Mouse (Mus musculus) stomach, embryonic 16.5 days (tissue): ENCODE measurements at regions not wholly inside any gene's neighbourhood (a gene's known extent, or its start where the extent isn't known, plus 50 kb on each side); places are given as distances from the start of the nearest gene placed in this dataset.

Experiments
- ATAC-seq: fragments of 200-750 bp; cut with Nextera tagmentation; 2 replicates; pipeline ENCODE4 v1.8.0; 2017; ENCODE audit warnings: moderate number of reproducible peaks, moderate TSS enrichment; ENCODE audit not compliant: insufficient read depth, low FRiP score
- H3K27ac ChIP-seq: fragments of 300-500 bp; sonication (generic); 2 replicates; pipeline ENCODE4 v1.5.1; 2014; ENCODE audit warnings: low read length
- H3K27me3 ChIP-seq: fragments of 300-500 bp; sonication (generic); 2 replicates; pipeline ENCODE4 v1.6.1; 2014; ENCODE audit warnings: low read length, control low read depth, mixed read lengths; ENCODE audit not compliant: control insufficient read depth, insufficient read depth
- H3K36me3 ChIP-seq: fragments of 300-500 bp; sonication (generic); 2 replicates; pipeline ENCODE4 v1.6.1; 2014; ENCODE audit warnings: low read length; ENCODE audit not compliant: control insufficient read depth, insufficient read depth
- H3K4me1 ChIP-seq: fragments of 300-500 bp; sonication (generic); 2 replicates; pipeline ENCODE4 v1.6.1; 2014; ENCODE audit warnings: low read length, control low read depth, mixed read lengths; ENCODE audit not compliant: control insufficient read depth, insufficient read depth
- H3K4me2 ChIP-seq: fragments of 300-500 bp; sonication (generic); 2 replicates; pipeline ENCODE4 v1.6.1; 2014; ENCODE audit warnings: low read depth, low read length, mixed read lengths
- H3K4me3 ChIP-seq: fragments of 300-500 bp; sonication (generic); replicated peaks from 2 replicates; pipeline ENCODE4 v1.5.1; 2014; ENCODE audit warnings: mild to moderate bottlenecking, low read length
- H3K9ac ChIP-seq: fragments of 300-500 bp; sonication (generic); 2 replicates; pipeline ENCODE4 v1.6.1; 2014; ENCODE audit warnings: low read length
- H3K9me3 ChIP-seq: fragments of 300-500 bp; sonication (generic); replicated peaks from 2 replicates; pipeline ENCODE4 v1.6.1; 2016; ENCODE audit warnings: low read length, control low read depth; ENCODE audit not compliant: control insufficient read depth
- WGBS: fragments of 180-500 bp; shearing (Covaris S2); extraction: QIAGEN DNeasy Blood & Tissue Kit; methylation state at CpG from one replicate; pipeline ENCODE4 v1.1.7; 2014; 5-methylcytosine and 5-hydroxymethylcytosine counted together

DNA sequence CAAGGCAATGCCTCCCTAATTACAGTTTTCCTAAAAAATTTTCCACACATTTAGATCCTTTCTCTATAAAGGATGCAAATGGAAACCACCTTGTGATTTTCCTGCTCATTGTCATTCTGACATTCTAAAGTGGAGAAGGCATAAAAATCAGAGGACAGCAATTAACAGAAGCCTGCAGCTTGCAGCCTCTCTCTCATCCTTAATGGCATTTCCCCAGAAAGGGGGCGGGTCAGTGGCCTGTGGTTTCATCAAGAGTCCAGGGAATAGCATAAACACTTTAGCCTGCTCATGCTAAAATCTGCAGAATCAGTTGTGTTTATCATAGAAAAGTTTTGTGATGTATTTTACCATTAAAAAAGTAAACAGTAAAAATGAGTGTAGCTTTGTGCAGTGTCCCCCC, 117.3 kb downstream of the Klf6 start:
- Histone ChIP-seq H3K36me3 (no peaks in the 10 kb centered on the region), H3K9ac (no peak overlapping the region), H3K9me3 (no peaks in the 10 kb centered on the region), H3K4me2 (no peak overlapping the region), H3K27me3 (no peaks in the 10 kb centered on the region), H3K27ac (no peak overlapping the region), H3K4me3 (no peak overlapping the region), H3K4me1 (no peaks in the 10 kb centered on the region)
- 43% methylated on average over 1 of the region's 1 CpGs for WGBS
- no peak for ATAC-seq

DNA sequence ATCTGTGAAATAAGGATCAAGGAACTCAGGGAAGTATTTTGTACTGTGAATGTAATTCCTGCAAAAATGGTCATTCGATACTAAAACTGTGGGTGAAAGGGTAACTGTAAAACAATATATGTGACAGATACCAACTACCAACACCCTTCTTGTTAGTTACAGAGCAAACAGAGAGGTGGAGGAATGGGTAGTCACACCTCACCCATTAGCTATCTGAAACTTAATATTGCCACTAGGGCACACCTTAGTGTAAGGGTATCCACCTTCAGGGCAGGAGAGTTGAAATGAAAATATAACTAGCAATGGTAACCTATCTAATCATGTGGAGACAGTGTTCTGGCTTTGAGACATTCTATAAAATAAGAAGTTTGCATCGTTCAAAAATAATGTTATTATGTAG, 126.2 kb downstream of the Klf6 start:
- no peak overlapping the region for H3K4me2 ChIP-seq
- no peaks in the 10 kb centered on the region for H3K36me3 ChIP-seq
- H3K9ac ChIP-seq, result no peak overlapping the region
- no peak overlapping the region for H3K27ac ChIP-seq
- H3K4me3 ChIP-seq, result no peak overlapping the region
- peak; percentile 77; the same call in 1 of the 2 replicates for ATAC-seq
- no peaks in the 10 kb centered on the region for H3K9me3 ChIP-seq
- H3K4me1 ChIP-seq, result no peaks in the 10 kb centered on the region
- WGBS, result 89% methylated on average over 2 of the region's 2 CpGs
- H3K27me3 ChIP-seq, result no peaks in the 10 kb centered on the region

DNA sequence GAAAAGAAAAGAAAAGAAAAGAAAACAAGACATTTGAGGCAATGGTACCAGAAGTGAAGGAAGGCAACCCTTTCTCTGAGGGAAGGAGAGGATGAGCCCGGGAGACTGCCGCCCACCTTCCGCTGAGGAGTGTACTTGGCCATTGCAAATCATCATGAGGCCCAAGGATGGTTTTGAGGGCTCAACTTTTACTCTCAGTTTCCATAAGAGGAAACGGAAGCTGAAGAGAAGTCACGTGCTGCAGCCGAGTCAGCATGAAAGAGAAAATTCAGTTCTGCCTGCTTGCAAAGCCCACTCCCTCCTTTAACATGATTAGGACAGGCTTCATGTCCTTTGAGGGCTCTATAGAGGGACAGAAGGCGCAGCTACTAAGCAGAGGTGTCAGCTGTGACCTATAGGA, 127.1 kb downstream of the Klf6 start:
- Histone ChIP-seq H3K9me3 (no peaks in the 10 kb centered on the region), H3K27me3 (no peaks in the 10 kb centered on the region), H3K4me2 (no peak overlapping the region), H3K4me3 (no peak overlapping the region), H3K4me1 (no peaks in the 10 kb centered on the region), H3K36me3 (no peaks in the 10 kb centered on the region), H3K27ac (no peak overlapping the region), H3K9ac (no peak overlapping the region)
- no peak for ATAC-seq
- 88% methylated on average over 7 of the region's 7 CpGs for WGBS

DNA sequence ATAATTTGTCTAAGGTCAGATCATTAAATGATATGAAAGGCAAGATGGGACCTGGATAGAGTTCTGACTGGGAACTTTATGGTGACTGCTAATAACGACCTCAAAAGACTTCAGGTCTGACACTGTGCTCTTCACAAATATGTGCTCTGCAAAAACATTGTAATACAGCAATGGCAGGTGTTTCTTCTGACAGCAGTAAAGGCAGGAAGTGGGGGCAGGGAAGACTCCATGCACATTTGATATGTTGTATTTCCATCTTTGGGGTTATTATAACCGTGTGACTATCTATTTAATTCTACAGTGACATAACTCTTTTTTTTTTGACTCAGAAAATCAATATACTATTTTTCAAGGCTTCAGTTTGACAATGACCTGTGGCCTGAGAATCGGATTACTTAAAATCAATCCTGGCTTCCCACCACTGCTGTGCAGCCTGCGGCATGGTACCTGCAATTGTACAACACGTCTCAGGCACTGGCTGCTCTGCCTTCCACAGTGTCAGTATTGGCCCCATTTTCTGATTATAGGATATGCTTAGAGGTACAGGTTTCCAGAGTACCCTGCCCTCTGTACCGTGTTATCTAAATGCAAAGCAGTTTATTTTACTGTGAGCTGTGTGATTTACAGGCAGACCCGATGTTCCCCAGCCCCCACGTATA, 139.4 kb downstream of the Klf6 start:
- Histone ChIP-seq H3K4me1 (no peaks in the 10 kb centered on the region), H3K27me3 (no peaks in the 10 kb centered on the region), H3K9me3 (no peaks in the 10 kb centered on the region), H3K36me3 (no peaks in the 10 kb centered on the region), H3K4me3 (no peak overlapping the region), H3K27ac (no peak overlapping the region), H3K4me2 (no peak overlapping the region), H3K9ac (no peak overlapping the region)
- WGBS, result 51% methylated on average over 8 of the region's 8 CpGs
- ATAC-seq, result no peak

DNA sequence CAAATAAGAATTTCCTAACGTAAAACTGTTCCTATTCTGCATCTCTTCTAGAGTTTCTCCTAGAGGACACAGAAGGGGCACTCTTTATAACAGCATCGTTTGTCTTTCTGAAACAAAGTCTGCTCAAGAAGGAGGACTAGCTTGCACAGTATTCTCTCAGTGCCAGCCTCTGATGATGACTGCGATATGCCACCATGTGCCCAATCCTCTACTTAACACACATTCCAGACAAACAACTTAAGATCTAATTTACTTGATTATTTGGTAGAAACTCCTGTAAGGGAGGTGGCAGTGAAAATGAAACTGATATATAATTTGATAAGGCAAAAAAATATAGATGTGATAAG, 139.9 kb downstream of the Klf6 start:
- no peaks in the 10 kb centered on the region for H3K27me3 ChIP-seq
- ATAC-seq, result no peak
- 65% methylated on average over 3 of the region's 3 CpGs for WGBS
- no peaks in the 10 kb centered on the region for H3K9me3 ChIP-seq
- H3K27ac ChIP-seq, result no peak overlapping the region
- no peak overlapping the region for H3K4me2 ChIP-seq
- H3K36me3 ChIP-seq, result no peaks in the 10 kb centered on the region
- no peaks in the 10 kb centered on the region for H3K4me1 ChIP-seq
- no peak overlapping the region for H3K9ac ChIP-seq
- H3K4me3 ChIP-seq, result no peak overlapping the region

DNA sequence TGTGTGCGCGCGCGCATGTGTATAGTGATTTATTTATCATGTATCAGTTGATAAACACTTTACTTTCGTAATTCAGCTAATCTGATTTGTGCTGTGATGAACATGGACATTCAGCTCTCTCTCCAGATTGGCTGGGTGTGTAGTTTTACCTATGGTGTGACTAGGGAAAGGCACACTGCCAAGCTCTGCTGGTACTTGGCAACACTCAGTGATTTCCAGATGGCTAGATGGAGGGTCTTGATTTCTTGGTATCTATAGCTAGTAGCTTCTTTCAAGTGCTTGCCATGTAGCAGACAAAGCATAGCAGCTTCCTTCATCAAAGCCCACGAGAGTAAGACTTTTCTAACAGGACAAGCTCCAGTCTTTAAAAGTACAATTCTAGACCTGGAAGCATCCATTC, 144.6 kb downstream of the Klf6 start:
- H3K36me3 ChIP-seq, result no peaks in the 10 kb centered on the region
- no peak overlapping the region for H3K4me2 ChIP-seq
- H3K4me3 ChIP-seq, result no peak overlapping the region
- no peak for ATAC-seq
- no peaks in the 10 kb centered on the region for H3K4me1 ChIP-seq
- WGBS, result 86% methylated on average over 6 of the region's 6 CpGs
- H3K9ac ChIP-seq, result no peak overlapping the region
- no peaks in the 10 kb centered on the region for H3K27me3 ChIP-seq
- no peaks in the 10 kb centered on the region for H3K9me3 ChIP-seq
- no peak overlapping the region for H3K27ac ChIP-seq

DNA sequence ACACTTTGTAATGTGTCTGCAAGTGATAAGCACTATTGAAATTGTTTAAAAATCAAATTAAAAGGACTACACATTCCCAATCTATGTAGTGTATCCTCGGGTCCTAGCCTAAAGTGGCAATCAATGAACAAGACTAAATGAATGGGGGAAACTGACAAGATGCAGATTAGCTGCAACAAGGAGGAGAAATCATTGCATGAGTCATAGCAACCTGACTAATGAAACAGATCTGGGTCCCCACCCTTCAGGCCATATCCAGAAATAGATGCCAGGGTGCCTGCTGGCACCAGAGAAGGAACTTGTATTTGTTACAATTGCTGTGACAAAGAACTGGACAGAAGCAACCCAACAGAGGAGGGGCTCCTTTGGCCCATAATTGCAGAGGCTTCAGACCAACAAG, 148.4 kb downstream of the Klf6 start:
- H3K4me1 ChIP-seq, result no peaks in the 10 kb centered on the region
- no peak overlapping the region for H3K27ac ChIP-seq
- no peaks in the 10 kb centered on the region for H3K27me3 ChIP-seq
- no peak overlapping the region for H3K4me3 ChIP-seq
- H3K9me3 ChIP-seq, result no peaks in the 10 kb centered on the region
- no peak for ATAC-seq
- 48% methylated on average over 1 of the region's 1 CpGs for WGBS
- no peak overlapping the region for H3K9ac ChIP-seq
- H3K4me2 ChIP-seq, result no peak overlapping the region
- no peaks in the 10 kb centered on the region for H3K36me3 ChIP-seq

DNA sequence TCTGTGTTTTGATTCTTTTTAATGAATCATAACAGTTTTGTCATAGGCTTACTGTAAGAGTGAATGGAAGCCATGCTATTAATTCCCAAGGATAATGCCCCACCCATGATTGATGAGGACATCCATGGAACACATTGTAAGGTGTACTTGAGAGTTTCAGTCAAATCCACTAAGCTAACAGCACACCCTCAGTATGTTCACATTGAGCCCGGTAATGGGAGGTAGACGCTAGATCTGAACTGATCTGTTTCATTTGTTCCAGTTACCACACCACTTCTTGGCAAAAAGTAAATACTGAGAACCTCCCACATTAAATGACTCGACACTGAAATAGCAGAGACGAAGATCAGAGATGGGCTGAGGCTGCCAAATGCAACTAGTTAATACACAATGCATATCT, 165.9 kb downstream of the Klf6 start:
- Histone ChIP-seq H3K4me2 (no peak overlapping the region), H3K27ac (peak overlapping the region; percentile 68), H3K27me3 (no peaks in the 10 kb centered on the region), H3K4me3 (no peak overlapping the region), H3K9ac (no peak overlapping the region), H3K9me3 (no peaks in the 10 kb centered on the region), H3K4me1 (no peaks in the 10 kb centered on the region), H3K36me3 (no peaks in the 10 kb centered on the region)
- ATAC-seq, result peak; percentile 47; the same call in 1 of the 2 replicates
- WGBS, result 63% methylated on average over 4 of the region's 4 CpGs

DNA sequence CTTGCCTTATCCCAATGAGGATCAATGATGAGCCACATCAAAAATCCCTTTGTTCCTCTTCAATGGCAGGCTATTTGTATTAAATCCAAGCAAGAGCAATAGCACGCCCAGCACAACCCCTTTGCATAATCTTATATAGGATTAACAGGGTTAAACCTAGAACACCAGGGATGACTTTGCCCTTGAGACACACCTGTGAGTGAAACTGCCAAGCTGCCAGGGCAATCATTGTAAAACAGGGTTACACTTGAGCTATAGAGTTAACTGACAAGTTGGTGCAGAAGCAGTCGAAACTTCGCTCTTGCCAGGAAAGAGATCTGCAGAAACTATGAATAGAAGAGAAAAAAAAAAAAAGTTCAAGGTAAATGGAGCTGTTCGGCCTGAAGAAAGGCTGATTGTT, 167.6 kb downstream of the Klf6 start:
- WGBS, result 63% methylated on average over 4 of the region's 4 CpGs
- ATAC-seq, result no peak; the same call in 1 of the 2 replicates
- Histone ChIP-seq H3K9me3 (no peaks in the 10 kb centered on the region), H3K36me3 (no peaks in the 10 kb centered on the region), H3K27me3 (no peaks in the 10 kb centered on the region), H3K9ac (no peak overlapping the region), H3K27ac (no peak overlapping the region), H3K4me1 (no peaks in the 10 kb centered on the region), H3K4me3 (no peak overlapping the region), H3K4me2 (no peak overlapping the region)

DNA sequence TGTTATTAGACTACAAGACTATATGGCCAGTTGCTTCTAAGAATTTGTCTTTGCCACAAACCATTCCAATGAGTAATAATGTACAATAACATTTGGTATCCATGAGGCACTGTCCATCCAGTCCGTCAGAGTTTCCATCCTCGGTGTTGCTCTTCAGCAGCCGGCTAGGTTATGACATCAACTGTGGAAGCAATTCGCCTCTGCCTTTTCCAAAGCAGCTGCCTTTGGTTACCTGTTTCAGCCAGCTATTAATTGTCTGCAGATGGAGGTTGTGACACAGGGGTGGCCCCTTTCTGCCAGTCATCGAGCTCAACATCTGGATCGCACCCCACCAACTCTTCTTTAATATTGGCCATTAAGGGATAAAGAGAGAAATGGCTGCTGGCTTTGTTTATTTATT, 168.2 kb downstream of the Klf6 start:
- Histone ChIP-seq H3K4me2 (no peak overlapping the region), H3K4me3 (no peak overlapping the region), H3K9ac (no peak overlapping the region), H3K36me3 (no peaks in the 10 kb centered on the region), H3K4me1 (no peaks in the 10 kb centered on the region), H3K9me3 (no peaks in the 10 kb centered on the region), H3K27ac (peak overlapping the region; percentile 84), H3K27me3 (no peaks in the 10 kb centered on the region)
- 68% methylated on average over 6 of the region's 6 CpGs for WGBS
- ATAC-seq, result no peak
